Mouse (Mus musculus): ENCODE results near the gene 0610037L13Rik.

The 0610037L13Rik gene

GRCm38 (mm10) chr4:107920336-107920735 lies 30.7 kb downstream of the 0610037L13Rik start:
- no peak for DNase-seq (ENCODE audit: low spot score in 2 of 2)

GRCm38 (mm10) chr4:107921152-107921695 lies 31.6 kb downstream of the 0610037L13Rik start:
- DNase-seq (ENCODE audit: low spot score in 2 of 2), result no peak

GRCm38 (mm10) chr4:107921952-107922351 lies 32.3 kb downstream of the 0610037L13Rik start:
- no peak for DNase-seq (ENCODE audit: low spot score in 2 of 2)

GRCm38 (mm10) chr4:107923145-107923802 lies 33.7 kb downstream of the 0610037L13Rik start, which contains the start of gene Cpt2:
Gene Cpt2, minus strand, starts transcription at chr4:107923610.
- DNase-seq (ENCODE audit: low spot score in 2 of 2), result peak; percentile 66 to 74

- DNase-seq (ENCODE audit: low spot score in 2 of 2), result no peak
These were observed 34.2 kb downstream of the 0610037L13Rik start for GRCm38 (mm10) chr4:107923803-107924194.

GRCm38 (mm10) chr4:107928269-107928668 lies 38.7 kb downstream of the 0610037L13Rik start:
- no peak for DNase-seq (ENCODE audit: low spot score in 2 of 2)

- DNase-seq (ENCODE audit: low spot score in 2 of 2), result no peak
These were observed 39.1 kb downstream of the 0610037L13Rik start for GRCm38 (mm10) chr4:107928726-107929125.

GRCm38 (mm10) chr4:107931453-107931852 lies 41.8 kb downstream of the 0610037L13Rik start:
- DNase-seq (ENCODE audit: low spot score in 2 of 2), result no peak

- DNase-seq (ENCODE audit: low spot score in 2 of 2), result no peak
These were observed 43.6 kb downstream of the 0610037L13Rik start for GRCm38 (mm10) chr4:107933239-107933638.

GRCm38 (mm10) chr4:107935254-107935653 lies 45.6 kb downstream of the 0610037L13Rik start:
- no peak for DNase-seq (ENCODE audit: low spot score in 2 of 2)

- DNase-seq (ENCODE audit: low spot score in 2 of 2), result peak; percentile 45 to 67
These were observed 47.7 kb downstream of the 0610037L13Rik start for GRCm38 (mm10) chr4:107937338-107937737.

- DNase-seq (ENCODE audit: low spot score in 2 of 2), result no peak
These were observed 48.5 kb downstream of the 0610037L13Rik start for GRCm38 (mm10) chr4:107938124-107938523.

GRCm38 (mm10) chr4:107942741-107943140 lies 53.1 kb downstream of the 0610037L13Rik start:
- DNase-seq (ENCODE audit: low spot score in 2 of 2), result no peak

- DNase-seq (ENCODE audit: low spot score in 2 of 2), result no peak
These were observed 54.5 kb downstream of the 0610037L13Rik start for GRCm38 (mm10) chr4:107944141-107944540.

Measured in frontal cortex, postnatal 36 days (tissue).